ENCODE assay signal across 13 mouse cellular contexts in genomic region chr9:48137507-48137906, GRCm38 (mm10). TPM values are rescaled to one million over a fixed set of nuclear protein-coding genes. Genes with fewer than 3 reads are reported as not detected.
DNase-seq lines count a peak whose midpoint lies in the region; ATAC-seq lines count a peak whose summit lies in the region.
"Had no signal": no experiment of that assay in that cellular context is flagged by ENCODE, and none has a peak within 500 bp of the region (broad histone marks: within the 10 kb centered on the region; RNA-seq: fewer than 3 reads in every experiment).

No protein-coding gene starts in this region.

- H3K4me3 ChIP-seq in embryonic facial prominence, embryonic 11.5 days (ENCODE audit: low read depth, low read length) = no peak overlapping the region
- H3K4me3 ChIP-seq: heart, embryonic 15.5 days; lung, embryonic 15.5 days; neural tube, embryonic 12.5 days had no signal

- 35% methylated on average over 3 of the region's 3 CpGs for WGBS in embryonic facial prominence, embryonic 11.5 days

- no peaks in the 10 kb centered on the region for H3K9me3 ChIP-seq in embryonic facial prominence, embryonic 11.5 days (replicated peaks; ENCODE audit: control insufficient read depth, low read length)
- H3K9me3 ChIP-seq: heart, embryonic 15.5 days; lung, embryonic 15.5 days; neural tube, embryonic 12.5 days had no signal

- DNase-seq in kidney, postnatal 10 days = peak; percentile 26
- no peak for DNase-seq in kidney, adult 9 months
- peak; percentile 2 for DNase-seq in 416B (ENCODE audit: low read depth)
- DNase-seq in NIH3T3 (ENCODE audit: low read depth) = peak; percentile 66
- DNase-seq in embryonic facial prominence, embryonic 11.5 days (ENCODE audit: low spot score) = peak; percentile 79
- no peak for DNase-seq in heart, adult 9 months (ENCODE audit: low spot score in 2 of 2)
- no peak for DNase-seq in B cell, adult 2 months
- DNase-seq: cerebellum, adult 9-10 months; midbrain, embryonic 14.5 days had no signal

- ATAC-seq in embryonic facial prominence, embryonic 11.5 days (replicated peaks; ENCODE audit: insufficient number of reproducible peaks, low FRiP score, low TSS enrichment, low read depth) = no peak
- ATAC-seq in cerebellum, adult (ENCODE audit: insufficient number of reproducible peaks, low FRiP score, low TSS enrichment) = no peak

- no peak overlapping the region for H3K27ac ChIP-seq in embryonic facial prominence, embryonic 11.5 days (replicated peaks; ENCODE audit: low read depth, low read length)
- H3K27ac ChIP-seq: heart, embryonic 15.5 days; lung, embryonic 15.5 days; neural tube, embryonic 12.5 days had no signal

- no peaks in the 10 kb centered on the region for H3K36me3 ChIP-seq in embryonic facial prominence, embryonic 11.5 days (replicated peaks; ENCODE audit: control insufficient read depth, insufficient read depth, low read depth, low read length)
- H3K36me3 ChIP-seq: heart, embryonic 15.5 days; lung, embryonic 15.5 days; neural tube, embryonic 12.5 days had no signal

- H3K4me1 ChIP-seq in embryonic facial prominence, embryonic 11.5 days (ENCODE audit: control insufficient read depth, insufficient read depth, low read length) = no peaks in the 10 kb centered on the region
- H3K4me1 ChIP-seq: heart, embryonic 15.5 days; lung, embryonic 15.5 days; neural tube, embryonic 12.5 days had no signal

- no peak overlapping the region for H3K9ac ChIP-seq in embryonic facial prominence, embryonic 11.5 days (replicated peaks; ENCODE audit: low read length)
- H3K9ac ChIP-seq: heart, embryonic 15.5 days; lung, embryonic 15.5 days; neural tube, embryonic 12.5 days had no signal

- no peaks in the 10 kb centered on the region for H3K27me3 ChIP-seq in embryonic facial prominence, embryonic 11.5 days (ENCODE audit: control insufficient read depth, insufficient read depth, low read length)
- H3K27me3 ChIP-seq: heart, embryonic 15.5 days; lung, embryonic 15.5 days; neural tube, embryonic 12.5 days had no signal

- H3K4me2 ChIP-seq in embryonic facial prominence, embryonic 11.5 days (ENCODE audit: low read depth, low read length) = no peak overlapping the region
- H3K4me2 ChIP-seq: heart, embryonic 15.5 days; lung, embryonic 15.5 days; neural tube, embryonic 12.5 days had no signal

RNA-seq across cellular contexts. Expression of gene Nxpe4, which starts 24.3 kb away (rescaled TPM):
- polyA plus RNA-seq in embryonic facial prominence, embryonic 11.5 days (2014; fragmentation: Nextera tagmentation; extraction: Ambion mirVana) = 8.6 and 9.6 TPM in 2 replicates

Comparison
In these comparisons a context has a peak if more than half of its experiments do, and no peak if none do; other contexts are left out.
1. DNase-seq: peak in kidney, postnatal 10 days (single experiment), 416B (single experiment), NIH3T3 (single experiment) and embryonic facial prominence, embryonic 11.5 days (single experiment); none in kidney, adult 9 months (single experiment), heart, adult 9 months (0 of 2) and B cell, adult 2 months (0 of 2).